Mouse (Mus musculus) CH12.LX (cell line): Measurements from ENCODE around the gene Rexo1. TPM values are rescaled to one million over a fixed set of nuclear protein-coding genes. Genes with fewer than 3 reads are reported as not detected.

Experiments used
- DNase-seq: peaks from one replicate; pipeline ENCODE4 v3.0.0-alpha.2; 2013; ENCODE audit errors: extremely low read depth
- H3K27ac ChIP-seq: 2 replicates; pipeline ENCODE4 v1.5.1; 2012; ENCODE audit warnings: low read depth, mild to moderate bottlenecking, control low read depth, moderate library complexity; ENCODE audit not compliant: insufficient read depth
- H3K27me3 ChIP-seq: replicated peaks from 2 replicates; pipeline ENCODE3; 2012; ENCODE audit warnings: inconsistent platforms
- H3K36me3 ChIP-seq, 2 experiments: replicated peaks in 1 of 2; 2 replicates each; pipeline versions ENCODE3 to v1.6.1; 2012; ENCODE audit warnings: inconsistent platforms in 1 of 2, low read length in 1 of 2, mild to moderate bottlenecking in 1 of 2, mixed read lengths in 1 of 2, moderate library complexity in 1 of 2; ENCODE audit not compliant: control insufficient read depth in 1 of 2, insufficient read depth in 1 of 2
- H3K4me1 ChIP-seq, 2 experiments: 2 replicates each; pipeline ENCODE4 v1.6.1; 2012; ENCODE audit warnings: inconsistent platforms in 1 of 2, moderate library complexity in 1 of 2; ENCODE audit not compliant: insufficient read depth in 2 of 2, control insufficient read depth in 1 of 2
- H3K4me2 ChIP-seq: 2 replicates; pipeline ENCODE4 v1.6.1; 2012; ENCODE audit warnings: low read depth, mild to moderate bottlenecking, control low read depth; ENCODE audit not compliant: poor library complexity, insufficient read depth, severe bottlenecking
- H3K4me3 ChIP-seq, 3 experiments: fragments of 150-350 bp in 1 of 3; sonication (generic) in 1 of 3; replicated peaks in 1 of 3; 2 replicates each; pipeline versions ENCODE3 to v1.5.1; 2011 to 2012; ENCODE audit warnings: low read depth in 2 of 3, low read length in 2 of 3, mild to moderate bottlenecking in 2 of 3, moderate library complexity in 2 of 3, control low read depth in 1 of 3, improper control_type of control experiment in 1 of 3, inconsistent platforms in 1 of 3, mixed read lengths in 1 of 3; ENCODE audit not compliant: poor library complexity in 1 of 3
- H3K79me2 ChIP-seq: replicated peaks from 2 replicates; pipeline ENCODE4 v1.6.1; 2012; ENCODE audit warnings: mild to moderate bottlenecking, moderate library complexity; ENCODE audit not compliant: control insufficient read depth, poor library complexity, insufficient read depth, severe bottlenecking; ENCODE audit errors: extremely low read depth
- H3K9ac ChIP-seq: 2 replicates; pipeline ENCODE4 v1.6.1; 2012; ENCODE audit warnings: low read depth, mild to moderate bottlenecking, control low read depth, moderate library complexity; ENCODE audit not compliant: insufficient read depth
- H3K9me3 ChIP-seq: replicated peaks from 2 replicates; pipeline ENCODE3; 2012; ENCODE audit warnings: low read length, inconsistent platforms, mixed read lengths
- CTCF ChIP-seq, 2 experiments: IDR thresholded peaks in 1 of 2; conservative IDR thresholded peaks in 1 of 2; 2 replicates each; pipeline ENCODE4 v1.5.1; 2011 to 2012; ENCODE audit warnings: low read depth in 2 of 2, low read length in 2 of 2, improper control_type of control experiment in 1 of 2, inconsistent platforms in 1 of 2, mild to moderate bottlenecking in 1 of 2, moderate library complexity in 1 of 2
- GABPA ChIP-seq: IDR thresholded peaks from 2 replicates; pipeline ENCODE4 v1.6.1; 2012; ENCODE audit warnings: low read depth, low read length, improper control_type of control experiment, inconsistent platforms; ENCODE audit not compliant: insufficient replicate concordance
- HCFC1 ChIP-seq: IDR thresholded peaks from 2 replicates; pipeline ENCODE4 v1.6.1; 2012; ENCODE audit warnings: low read depth, mild to moderate bottlenecking, inconsistent platforms, low read length, improper control_type of control experiment
- JUN ChIP-seq: IDR thresholded peaks from 2 replicates; pipeline ENCODE4 v1.6.1; 2011; ENCODE audit warnings: low read depth, mild to moderate bottlenecking, low read length, improper control_type of control experiment, moderate library complexity; ENCODE audit not compliant: insufficient read depth
- MXI1 ChIP-seq: IDR thresholded peaks from 2 replicates; pipeline ENCODE4 v1.6.1; 2011; ENCODE audit warnings: mild to moderate bottlenecking, low read depth, low read length, improper control_type of control experiment
- MYC ChIP-seq: IDR thresholded peaks from 2 replicates; pipeline ENCODE4 v1.6.1; 2011; ENCODE audit warnings: low read depth, mild to moderate bottlenecking, improper control_type of control experiment, low read length
- NELFE ChIP-seq: IDR thresholded peaks from 2 replicates; pipeline ENCODE4 v1.6.1; 2011; ENCODE audit warnings: low read depth, low read length, improper control_type of control experiment
- PAX5 ChIP-seq: IDR thresholded peaks from 2 replicates; pipeline ENCODE4 v1.6.1; 2012; ENCODE audit warnings: low read length, inconsistent platforms, mixed read lengths
- POLR2A ChIP-seq: IDR thresholded peaks from 2 replicates; pipeline ENCODE4 v1.6.1; 2011; ENCODE audit warnings: low read depth, mild to moderate bottlenecking, improper control_type of control experiment, low read length
- RAD21 ChIP-seq: IDR thresholded peaks from 2 replicates; pipeline ENCODE4 v1.6.1; 2011; ENCODE audit warnings: low read depth, mild to moderate bottlenecking, low read length, improper control_type of control experiment, moderate library complexity
- SIN3A ChIP-seq: IDR thresholded peaks from 2 replicates; pipeline ENCODE4 v1.6.1; 2012; ENCODE audit warnings: low read length, improper control_type of control experiment, inconsistent platforms
- SMC3 ChIP-seq: IDR thresholded peaks from 2 replicates; pipeline ENCODE4 v1.6.1; 2011; ENCODE audit warnings: low read depth, low read length, improper control_type of control experiment
- TBP ChIP-seq: conservative IDR thresholded peaks from 2 replicates; pipeline ENCODE4 v1.6.1; 2011; ENCODE audit warnings: low read depth, low read length, improper control_type of control experiment
- dilution Hi-C: fragments of 300-500 bp; cut with MboI; formaldehyde crosslinking; loops from 2 replicates; pipeline ENCODE4 v1.14.3; 2020; ENCODE audit warnings: low sequenced_read_pairs; ENCODE audit not compliant: extremely low pct_unique_long_range_greater_than_20kb, extremely low pct_ligation_motif_present
- in situ Hi-C: fragments of 300-500 bp; cut with MboI; formaldehyde crosslinking; loops from 3 replicates; pipeline ENCODE4 v1.14.3; 2019; ENCODE audit warnings: low sequenced_read_pairs, low pct_ligation_motif_present, low pct_unique_long_range_greater_than_20kb, mixed read lengths
- polyA plus RNA-seq: library from polyadenylated mRNA; unstranded; fragments of >175 nt; gene quantifications from 2 replicates; pipeline ENCODE4 v1.2.1, GENCODE M21; 2012; ENCODE audit warnings: low read depth; ENCODE audit not compliant: insufficient read length
- total RNA-seq, 2 experiments: library from RNA; depleted of rRNA; stranded (reverse); fragments of 300-350 nt in 1 of 2; fragments of >200 nt in 1 of 2; gene quantifications; 2 replicates each; pipeline ENCODE4 v1.2.3; 2012 to 2014

Rexo1 gene
- total and polyA plus RNA-seq, 3 experiments, result 7.0 to 41.9 (median 17.7) TPM

GRCm38 (mm10) chr10:80557346-80557965 lies 3.9 kb downstream of the Rexo1 start:
- Histone ChIP-seq H3K9ac (no peak overlapping the region), H3K27me3 (no peaks in the 10 kb centered on the region), H3K4me2 (no peak overlapping the region), H3K4me1 (peaks cover 17 to 40% of the 10 kb centered on the region in 2 experiments), H3K9me3 (no peaks in the 10 kb centered on the region), H3K79me2 (peaks cover 59% of the 10 kb centered on the region), H3K4me3 (no peak overlapping the region), H3K36me3 (peaks cover 0 to 59% of the 10 kb centered on the region in 2 experiments), H3K27ac (no peak overlapping the region)
- in situ Hi-C loops, result no loop called here
- TF ChIP-seq RAD21 (peak; percentile 57), PAX5 (no peak), MXI1 (no peak), SMC3 (peak; percentile 43), CTCF (conservative IDR thresholded peaks at IDR 0.05 in 1 of 2, IDR thresholded peaks at IDR 0.05 in 1 of 2; ENCODE audit: low read depth in 2 of 2, low read length in 2 of 2) (peak; percentile 35 to 75; a peak in 3 of 4 replicates)
- dilution Hi-C loops, result no loop called here
- DNase-seq, result no peak

DNA sequence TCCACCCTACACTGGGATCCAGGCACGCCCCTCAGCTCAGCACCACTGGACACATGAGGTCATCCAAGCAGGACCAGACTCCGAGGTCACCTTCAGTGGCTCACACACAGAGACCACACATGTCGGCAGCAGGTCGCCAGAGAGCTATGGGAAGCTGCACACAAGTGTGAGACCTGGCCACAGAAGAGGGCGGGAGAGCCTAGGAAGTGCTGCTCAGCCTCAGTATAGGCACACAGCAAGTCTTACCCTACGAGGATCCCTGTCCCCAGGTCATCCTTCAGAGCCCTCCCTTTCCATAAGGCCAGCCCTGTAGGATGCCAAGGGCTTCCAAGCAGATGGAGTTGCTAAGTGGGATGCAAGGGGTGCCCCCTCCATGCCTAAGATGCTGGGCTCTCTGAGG lies 7.4 kb downstream of the Rexo1 start:
- TF ChIP-seq GABPA (no peak), MXI1 (no peak), SIN3A (no peak), HCFC1 (no peak), MYC (no peak), POLR2A (no peak), TBP (no peak), NELFE (no peak)
- H3K36me3 ChIP-seq, result peaks cover 19 to 83% of the 10 kb centered on the region in 2 experiments
- no peak overlapping the region for H3K9ac ChIP-seq
- H3K27ac ChIP-seq, result no peak overlapping the region
- H3K4me3 ChIP-seq, result no peak overlapping the region
- no peaks in the 10 kb centered on the region for H3K27me3 ChIP-seq
- H3K4me1 ChIP-seq, result peaks cover 10 to 27% of the 10 kb centered on the region in 2 experiments
- no peaks in the 10 kb centered on the region for H3K9me3 ChIP-seq
- in situ Hi-C loops (loop anchor here (5.0 kb wide), 1 partner anchor 107 kb away; no protein-coding TSS in a partner anchor), dilution Hi-C loops (no loop called here)
- H3K79me2 ChIP-seq, result peaks cover 44% of the 10 kb centered on the region
- no peak for DNase-seq
- no peak overlapping the region for H3K4me2 ChIP-seq

DNA sequence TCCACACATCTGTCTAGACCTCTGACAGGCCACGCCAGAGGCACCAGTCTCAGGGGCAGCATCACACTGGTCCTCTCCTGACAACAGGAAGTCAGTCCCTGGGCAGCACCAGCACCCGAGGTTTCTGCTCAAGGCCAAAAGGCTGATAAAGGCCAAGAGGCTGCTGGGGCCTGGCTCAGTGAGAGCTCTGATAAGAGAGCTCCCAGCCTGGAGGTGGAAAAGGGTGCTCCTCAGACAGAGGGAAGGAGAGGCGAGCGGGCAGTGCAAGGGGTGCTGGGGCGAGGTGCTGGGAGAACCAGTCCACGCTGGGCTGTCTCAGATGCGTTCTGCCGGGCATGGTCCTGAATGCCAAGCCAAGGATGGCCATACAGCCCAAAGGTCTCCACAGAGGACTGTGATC lies 7.8 kb downstream of the Rexo1 start:
- peaks cover 39% of the 10 kb centered on the region for H3K79me2 ChIP-seq
- H3K36me3 ChIP-seq, result peaks cover 23 to 83% of the 10 kb centered on the region in 2 experiments
- H3K4me1 ChIP-seq, result peaks cover 7 to 22% of the 10 kb centered on the region in 2 experiments
- DNase-seq, result no peak
- no peaks in the 10 kb centered on the region for H3K9me3 ChIP-seq
- H3K27ac ChIP-seq, result no peak overlapping the region
- H3K4me2 ChIP-seq, result no peak overlapping the region
- in situ Hi-C loops (loop anchor here (5.0 kb wide), 1 partner anchor 106 kb away; no protein-coding TSS in a partner anchor), dilution Hi-C loops (no loop called here)
- H3K9ac ChIP-seq, result no peak overlapping the region
- TF ChIP-seq HCFC1, result no peak
- no peak for TF ChIP-seq GABPA
- TF ChIP-seq MYC, result no peak
- no peak for TF ChIP-seq JUN
- no peak overlapping the region for H3K4me3 ChIP-seq
- no peaks in the 10 kb centered on the region for H3K27me3 ChIP-seq
